Mouse (Mus musculus) hindbrain, embryonic 12.5 days (tissue): ENCODE measurements around the gene Znhit2. TPM values are rescaled to one million over a fixed set of nuclear protein-coding genes. Genes with fewer than 3 reads are reported as not detected.

Source experiments
- ATAC-seq: fragments of 200-750 bp; cut with Nextera tagmentation; 2 replicates; pipeline ENCODE4 v1.8.0; 2017; ENCODE audit warnings: moderate TSS enrichment; ENCODE audit not compliant: low FRiP score
- H3K27ac ChIP-seq: fragments of 300-500 bp; sonication (generic); 2 replicates; pipeline ENCODE4 v1.5.1; 2016; ENCODE audit warnings: mild to moderate bottlenecking
- H3K27me3 ChIP-seq: fragments of 300-500 bp; sonication (generic); 2 replicates; pipeline ENCODE4 v1.6.1; 2016; ENCODE audit warnings: mild to moderate bottlenecking
- H3K36me3 ChIP-seq: fragments of 300-500 bp; sonication (generic); 2 replicates; pipeline ENCODE4 v1.6.1; 2016; ENCODE audit warnings: mild to moderate bottlenecking
- H3K4me1 ChIP-seq: fragments of 300-500 bp; sonication (generic); 2 replicates; pipeline ENCODE4 v1.6.1; 2016
- H3K4me2 ChIP-seq: fragments of 300-500 bp; sonication (generic); replicated peaks from 2 replicates; pipeline ENCODE4 v1.6.1; 2016; ENCODE audit warnings: mild to moderate bottlenecking
- H3K4me3 ChIP-seq: fragments of 300-500 bp; sonication (generic); 2 replicates; pipeline ENCODE4 v1.5.1; 2016; ENCODE audit warnings: mild to moderate bottlenecking
- H3K9ac ChIP-seq: fragments of 300-500 bp; sonication (generic); 2 replicates; pipeline ENCODE4 v1.6.1; 2016; ENCODE audit warnings: mild to moderate bottlenecking, moderate library complexity
- H3K9me3 ChIP-seq: fragments of 300-500 bp; sonication (generic); replicated peaks from 2 replicates; pipeline ENCODE4 v1.6.1; 2016; ENCODE audit warnings: mild to moderate bottlenecking
- WGBS: fragments of 180-500 bp; shearing (Covaris S2); methylation state at CpG from one replicate; pipeline ENCODE4 v1.1.7; 2016; 5-methylcytosine and 5-hydroxymethylcytosine counted together
- polyA plus RNA-seq: library from polyadenylated mRNA; unstranded; fragments of >200 nt; fragmentation: Nextera tagmentation; extraction: Ambion mirVana; gene quantifications from 2 replicates; pipeline ENCODE4 v1.2.1, GENCODE M21; 2016

Znhit2 gene
- 33.6 and 34.4 TPM in 2 replicates for polyA plus RNA-seq

DNA sequence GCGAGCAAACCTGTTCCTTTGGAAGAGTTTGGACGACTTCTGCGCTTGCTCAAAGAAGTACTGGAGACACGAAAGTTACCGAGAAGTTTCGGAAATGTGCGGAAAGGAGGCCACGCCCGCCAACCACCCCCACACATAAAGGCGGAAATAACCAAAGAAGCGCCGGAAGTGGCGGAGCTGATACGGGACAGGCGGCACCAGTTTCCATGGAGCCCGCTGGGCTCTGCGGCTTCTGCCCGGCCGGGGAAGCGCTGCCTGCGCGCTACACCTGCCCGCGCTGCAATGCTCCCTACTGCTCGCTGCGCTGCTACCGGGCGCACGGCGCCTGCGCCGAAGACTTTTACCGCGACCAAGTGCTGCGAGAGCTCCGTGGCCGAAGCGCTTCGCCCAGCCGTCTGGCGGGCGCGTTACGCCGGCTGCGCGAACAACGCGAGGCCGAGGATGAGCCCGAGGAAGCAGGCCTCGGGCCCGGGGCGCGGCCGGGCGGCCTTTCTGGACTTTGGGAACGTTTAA lies at the start of gene Znhit2:
Znhit2 (plus strand) TSS at position 172 of the 513 bp plus-strand sequence.
- H3K36me3 ChIP-seq, result peaks cover 15% of the 10 kb centered on the region
- H3K4me2 ChIP-seq, result peak within 1 kb of the TSS; percentile 94
- peak; percentile 52 for ATAC-seq
- peak within 1 kb of the TSS; percentile 95 for H3K27ac ChIP-seq
- peak within 1 kb of the TSS; percentile 85 for H3K4me3 ChIP-seq
- WGBS, result under 1% methylated on average over 58 of the region's 58 CpGs
- H3K9me3 ChIP-seq, result no peaks in the 10 kb centered on the region
- no peaks in the 10 kb centered on the region for H3K27me3 ChIP-seq
- peak within 1 kb of the TSS; percentile 91 for H3K9ac ChIP-seq
- H3K4me1 ChIP-seq, result peaks cover 46% of the 10 kb centered on the region

DNA sequence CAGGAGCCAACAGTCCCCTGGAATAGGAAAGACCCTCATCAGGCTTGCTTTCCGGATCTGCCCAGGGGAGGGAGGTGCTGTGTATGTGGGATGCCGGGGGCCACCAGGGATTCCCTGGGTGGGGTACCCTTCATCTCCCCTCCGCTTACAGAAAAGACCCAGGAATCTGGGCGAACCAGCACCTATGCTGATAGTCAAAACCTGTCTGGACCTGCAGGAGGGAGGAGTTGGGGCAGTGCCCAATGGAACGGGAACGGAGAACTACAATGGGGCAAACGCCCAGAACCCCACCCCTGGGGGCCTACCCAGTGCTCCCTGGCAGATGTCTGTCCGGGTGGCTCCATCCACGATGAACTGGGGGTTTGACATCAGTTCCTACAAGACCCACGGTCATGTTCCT lies 47.3 kb upstream of the Znhit2 start:
- WGBS, result 92% methylated on average over 10 of the region's 10 CpGs
- Histone ChIP-seq H3K27me3 (peaks cover 36% of the 10 kb centered on the region), H3K4me3 (no peak overlapping the region), H3K9me3 (no peaks in the 10 kb centered on the region), H3K27ac (no peak overlapping the region), H3K4me2 (no peak overlapping the region), H3K4me1 (peaks cover 13% of the 10 kb centered on the region), H3K9ac (no peak overlapping the region), H3K36me3 (no peaks in the 10 kb centered on the region)
- no peak for ATAC-seq

DNA sequence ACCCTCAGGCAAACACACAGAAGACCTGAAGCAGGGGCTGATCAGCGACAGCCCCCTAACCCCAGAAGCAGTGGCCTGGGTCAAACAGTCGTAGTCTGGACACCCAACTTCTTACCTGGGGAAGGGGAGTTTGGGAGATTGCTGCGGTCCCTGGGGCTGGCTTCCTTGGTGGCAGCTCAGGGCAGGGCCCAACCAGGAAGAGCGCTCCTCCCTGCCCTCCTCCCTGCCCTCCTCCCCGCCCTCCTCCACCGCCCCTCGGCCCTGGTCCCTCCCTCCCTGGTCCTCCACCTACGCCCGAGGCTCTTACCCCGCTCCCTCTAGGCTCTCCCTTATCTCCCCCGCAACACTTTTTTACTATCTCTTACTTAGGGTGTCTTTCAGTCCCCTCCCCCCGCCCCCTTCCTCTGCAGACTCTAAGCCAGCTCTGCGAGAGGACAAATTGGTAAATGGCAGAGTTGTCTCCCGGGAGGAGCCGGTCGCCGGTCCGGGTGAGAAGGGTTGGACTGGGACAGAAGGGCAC lies 45.9 kb upstream of the Znhit2 start:
- Histone ChIP-seq H3K4me3 (peak overlapping the region; percentile 46), H3K4me1 (peaks cover 13% of the 10 kb centered on the region), H3K9ac (peak overlapping the region; percentile 69), H3K27ac (0 out of 2 replicates have a peak overlapping the region, but pooled peaks have one; percentile 7), H3K9me3 (no peaks in the 10 kb centered on the region), H3K36me3 (no peaks in the 10 kb centered on the region), H3K27me3 (peaks cover 36% of the 10 kb centered on the region), H3K4me2 (peak overlapping the region; percentile 84)
- peak; percentile 60 for ATAC-seq
- WGBS, result under 1% methylated on average over 15 of the region's 18 CpGs

- Histone ChIP-seq H3K27me3 (peaks cover 36% of the 10 kb centered on the region), H3K36me3 (no peaks in the 10 kb centered on the region), H3K9ac (peak within 1 kb of the TSS; percentile 69), H3K9me3 (no peaks in the 10 kb centered on the region), H3K4me2 (peak within 1 kb of the TSS; percentile 84), H3K4me3 (peak within 1 kb of the TSS; percentile 46), H3K27ac (0 out of 2 replicates have a peak within 1 kb of the TSS, but pooled peaks have one; percentile 7), H3K4me1 (peaks cover 13% of the 10 kb centered on the region)
- peak; percentile 78 for ATAC-seq
- 2% methylated on average over 40 of the region's 40 CpGs for WGBS
Measured at GRCm38 (mm10) chr19:6015511-6016315, 45.3 kb upstream of the Znhit2 start, which contains the start of gene Capn1. Gene Capn1, minus strand, starts transcription at chr19:6015897.

GRCm38 (mm10) chr19:6016532-6016931 lies 44.5 kb upstream of the Znhit2 start:
- Histone ChIP-seq H3K36me3 (no peaks in the 10 kb centered on the region), H3K27me3 (peaks cover 36% of the 10 kb centered on the region), H3K4me3 (0 out of 2 replicates have a peak overlapping the region, but pooled peaks have one; percentile 46), H3K9me3 (no peaks in the 10 kb centered on the region), H3K4me1 (peaks cover 13% of the 10 kb centered on the region), H3K4me2 (no peak overlapping the region), H3K27ac (no peak overlapping the region), H3K9ac (no peak overlapping the region)
- ATAC-seq, result no peak
- 45% methylated on average over 7 of the region's 7 CpGs for whole genome bisulfite sequencing

GRCm38 (mm10) chr19:6018142-6019089 lies 42.6 kb upstream of the Znhit2 start:
- H3K4me3 ChIP-seq, result no peak overlapping the region
- H3K9me3 ChIP-seq, result no peaks in the 10 kb centered on the region
- H3K27me3 ChIP-seq, result peaks cover 36% of the 10 kb centered on the region
- no peaks in the 10 kb centered on the region for H3K36me3 ChIP-seq
- no peak overlapping the region for H3K27ac ChIP-seq
- no peak for ATAC-seq
- 33% methylated on average over 15 of the region's 15 CpGs for WGBS
- H3K9ac ChIP-seq, result no peak overlapping the region
- H3K4me2 ChIP-seq, result no peak overlapping the region
- peaks cover 13% of the 10 kb centered on the region for H3K4me1 ChIP-seq

- Histone ChIP-seq H3K36me3 (no peaks in the 10 kb centered on the region), H3K4me3 (no peak overlapping the region), H3K4me2 (no peak overlapping the region), H3K27ac (no peak overlapping the region), H3K4me1 (peaks cover 8% of the 10 kb centered on the region), H3K9ac (no peak overlapping the region), H3K27me3 (peaks cover 18% of the 10 kb centered on the region), H3K9me3 (no peaks in the 10 kb centered on the region)
- no peak for ATAC-seq
- WGBS, result 54% methylated on average over 3 of the region's 3 CpGs
Measured at GRCm38 (mm10) chr19:6020276-6020675, 40.7 kb upstream of the Znhit2 start.

GRCm38 (mm10) chr19:6023059-6023458 lies 37.9 kb upstream of the Znhit2 start:
- Histone ChIP-seq H3K27me3 (no peaks in the 10 kb centered on the region), H3K9me3 (no peaks in the 10 kb centered on the region), H3K4me2 (no peak overlapping the region), H3K27ac (no peak overlapping the region), H3K4me3 (no peak overlapping the region), H3K9ac (no peak overlapping the region), H3K36me3 (no peaks in the 10 kb centered on the region), H3K4me1 (no peaks in the 10 kb centered on the region)
- WGBS, result 67% methylated on average over 8 of the region's 8 CpGs
- ATAC-seq, result no peak

DNA sequence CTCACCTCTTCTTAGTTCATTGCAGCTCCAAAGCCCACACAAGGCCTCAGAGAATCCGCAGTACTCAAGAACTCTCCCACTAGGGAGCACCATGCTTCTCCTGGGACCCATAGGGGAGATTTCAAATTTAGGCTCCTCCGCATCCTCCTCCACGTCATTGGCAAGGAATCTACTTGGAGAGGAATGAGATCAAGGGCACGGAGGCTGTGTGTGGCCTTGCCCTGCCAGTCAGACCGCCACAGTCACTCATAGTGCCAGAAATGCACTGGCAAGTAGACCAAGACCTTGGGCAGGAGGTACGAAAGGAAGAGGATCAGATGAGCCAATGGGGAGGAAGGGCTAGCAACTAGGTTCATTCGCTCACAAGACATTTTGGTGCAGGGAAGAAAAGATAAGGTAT lies 37.1 kb upstream of the Znhit2 start:
- Histone ChIP-seq H3K9ac (no peak overlapping the region), H3K27ac (no peak overlapping the region), H3K4me2 (no peak overlapping the region), H3K9me3 (no peaks in the 10 kb centered on the region), H3K4me1 (no peaks in the 10 kb centered on the region), H3K36me3 (no peaks in the 10 kb centered on the region), H3K27me3 (no peaks in the 10 kb centered on the region), H3K4me3 (no peak overlapping the region)
- 84% methylated on average over 7 of the region's 7 CpGs for WGBS
- ATAC-seq, result no peak

- WGBS, result 87% methylated on average over 6 of the region's 6 CpGs
- Histone ChIP-seq H3K9ac (no peak overlapping the region), H3K27me3 (no peaks in the 10 kb centered on the region), H3K4me2 (no peak overlapping the region), H3K36me3 (no peaks in the 10 kb centered on the region), H3K4me3 (no peak overlapping the region), H3K9me3 (no peaks in the 10 kb centered on the region), H3K27ac (no peak overlapping the region), H3K4me1 (no peaks in the 10 kb centered on the region)
- ATAC-seq, result no peak
Measured at GRCm38 (mm10) chr19:6028991-6029390, 32.0 kb upstream of the Znhit2 start.

- H3K27ac ChIP-seq, result no peak overlapping the region
- H3K9ac ChIP-seq, result no peak overlapping the region
- 80% methylated on average over 9 of the region's 9 CpGs for WGBS
Measured at GRCm38 (mm10) chr19:6029426-6029825, 31.6 kb upstream of the Znhit2 start.

More at GRCm38 (mm10) chr19:6029426-6029825, 31.6 kb upstream of the Znhit2 start:
- Histone ChIP-seq H3K4me3 (no peak overlapping the region), H3K4me2 (no peak overlapping the region), H3K4me1 (no peaks in the 10 kb centered on the region), H3K9me3 (no peaks in the 10 kb centered on the region), H3K36me3 (no peaks in the 10 kb centered on the region), H3K27me3 (no peaks in the 10 kb centered on the region)
- no peak for ATAC-seq
